Mouse (Mus musculus): ENCODE measurements around the gene Olfr694.

- TF ChIP-seq CTCF (IDR thresholded peaks at IDR 0.05; ENCODE audit: low read depth, low read length), result no peak
- no peak for TF ChIP-seq POLR2A (IDR thresholded peaks at IDR 0.05; ENCODE audit: insufficient read depth, low read length)
- no peak for TF ChIP-seq EP300 (IDR thresholded peaks at IDR 0.05; ENCODE audit: insufficient read depth, low read depth, low read length)
Observed at GRCm38 (mm10) chr7:106649774-106650173, 41.8 kb downstream of the Olfr694 start.

Data from ES-Bruce4 (cell line).